Mouse (Mus musculus): ENCODE measurements around the gene Ern1. TPM values are rescaled to one million over a fixed set of nuclear protein-coding genes. Genes with fewer than 3 reads are reported as not detected.
A peak's percentile ranks its signal among the peaks of the same experiment; 100 is the strongest.
"Not testable (repeated sequence)": the region's sequence is repeated elsewhere in the genome, so short reads cannot be mapped to it uniquely, and the experiment has no call there.

Ern1 gene
- polyA plus RNA-seq, 1 experiment from 2014 or later: 3.3 TPM

GRCm38 (mm10) chr11:106397656-106398055 is 90.0 kb downstream of the Ern1 start:
- ATAC-seq: no peak
- H3K9me3 ChIP-seq (ENCODE audit: control insufficient read depth, low read length): no peaks in the 10 kb centered on the region
- no peak overlapping the region for H3K4me3 ChIP-seq (ENCODE audit: low read length)
- no peaks in the 10 kb centered on the region for H3K4me1 ChIP-seq (ENCODE audit: control insufficient read depth, insufficient read depth, low read depth, low read length)
- H3K27me3 ChIP-seq (replicated peaks; ENCODE audit: control insufficient read depth, insufficient read depth, low read length): no peaks in the 10 kb centered on the region
- no peak overlapping the region for H3K9ac ChIP-seq (ENCODE audit: low read depth, low read length)
- no peak overlapping the region for H3K27ac ChIP-seq (ENCODE audit: low read depth, low read length)
- H3K36me3 ChIP-seq (ENCODE audit: control insufficient read depth, insufficient read depth, low read length): peaks cover 7% of the 10 kb centered on the region; the same call in 1 of the 2 replicates
- 80% methylated on average over 3 of the region's 3 CpGs for WGBS
- H3K4me2 ChIP-seq (ENCODE audit: low read length): no peak overlapping the region

- H3K9me3 ChIP-seq (ENCODE audit: control insufficient read depth, low read length); H3K27ac ChIP-seq (ENCODE audit: low read depth, low read length); H3K27me3 ChIP-seq (replicated peaks; ENCODE audit: control insufficient read depth, insufficient read depth, low read length); H3K4me2 ChIP-seq (ENCODE audit: low read length); H3K4me3 ChIP-seq (ENCODE audit: low read length); H3K4me1 ChIP-seq (ENCODE audit: control insufficient read depth, insufficient read depth, low read depth, low read length); H3K9ac ChIP-seq (ENCODE audit: low read depth, low read length); ATAC-seq; H3K36me3 ChIP-seq (ENCODE audit: control insufficient read depth, insufficient read depth, low read length): not testable (repeated sequence)
- WGBS: 75% methylated on average over 2 of the region's 2 CpGs
Observed at GRCm38 (mm10) chr11:106394055-106394454, 93.6 kb downstream of the Ern1 start.

GRCm38 (mm10) chr11:106393331-106393616 is 94.4 kb downstream of the Ern1 start:
- no peaks in the 10 kb centered on the region for H3K9me3 ChIP-seq (ENCODE audit: control insufficient read depth, low read length)
- WGBS: 72% methylated on average over 4 of the region's 4 CpGs

GRCm38 (mm10) chr11:106392597-106393330 is 94.9 kb downstream of the Ern1 start:
- Histone ChIP-seq H3K9me3 (ENCODE audit: control insufficient read depth, low read length) (no peaks in the 10 kb centered on the region), H3K9ac (ENCODE audit: low read depth, low read length) (no peak overlapping the region), H3K4me2 (ENCODE audit: low read length) (no peak overlapping the region), H3K4me3 (ENCODE audit: low read length) (no peak overlapping the region), H3K27ac (ENCODE audit: low read depth, low read length) (no peak overlapping the region), H3K36me3 (ENCODE audit: control insufficient read depth, insufficient read depth, low read length) (no peaks in the 10 kb centered on the region), H3K4me1 (ENCODE audit: control insufficient read depth, insufficient read depth, low read depth, low read length) (no peaks in the 10 kb centered on the region), H3K27me3 (replicated peaks; ENCODE audit: control insufficient read depth, insufficient read depth, low read length) (no peaks in the 10 kb centered on the region)
- WGBS: 73% methylated on average over 7 of the region's 7 CpGs
- ATAC-seq: no peak

More at GRCm38 (mm10) chr11:106393331-106393616, 94.4 kb downstream of the Ern1 start:
- no peak overlapping the region for H3K27ac ChIP-seq (ENCODE audit: low read depth, low read length)
- H3K4me3 ChIP-seq (ENCODE audit: low read length): no peak overlapping the region
- 0 out of 2 replicates have a peak, but pooled peaks cover 2% of the 10 kb centered on the region for H3K36me3 ChIP-seq (ENCODE audit: control insufficient read depth, insufficient read depth, low read length)
- H3K27me3 ChIP-seq (replicated peaks; ENCODE audit: control insufficient read depth, insufficient read depth, low read length): no peaks in the 10 kb centered on the region
- no peaks in the 10 kb centered on the region for H3K4me1 ChIP-seq (ENCODE audit: control insufficient read depth, insufficient read depth, low read depth, low read length)
- no peak overlapping the region for H3K4me2 ChIP-seq (ENCODE audit: low read length)
- H3K9ac ChIP-seq (ENCODE audit: low read depth, low read length): no peak overlapping the region
- no peak for ATAC-seq

GRCm38 (mm10) chr11:106391546-106392188 is 96.0 kb downstream of the Ern1 start:
- Histone ChIP-seq H3K36me3 (ENCODE audit: control insufficient read depth, insufficient read depth, low read length) (no peaks in the 10 kb centered on the region), H3K4me3 (ENCODE audit: low read length) (no peak overlapping the region), H3K9ac (ENCODE audit: low read depth, low read length) (no peak overlapping the region), H3K27me3 (replicated peaks; ENCODE audit: control insufficient read depth, insufficient read depth, low read length) (no peaks in the 10 kb centered on the region), H3K27ac (ENCODE audit: low read depth, low read length) (no peak overlapping the region), H3K4me2 (ENCODE audit: low read length) (no peak overlapping the region), H3K4me1 (ENCODE audit: control insufficient read depth, insufficient read depth, low read depth, low read length) (no peaks in the 10 kb centered on the region), H3K9me3 (ENCODE audit: control insufficient read depth, low read length) (no peaks in the 10 kb centered on the region)
- peak; percentile 71 for ATAC-seq
- 30% methylated on average over 6 of the region's 6 CpGs for WGBS

GRCm38 (mm10) chr11:106390757-106391156 is 96.9 kb downstream of the Ern1 start:
- Histone ChIP-seq H3K4me2 (ENCODE audit: low read length) (no peak overlapping the region), H3K4me3 (ENCODE audit: low read length) (no peak overlapping the region), H3K27me3 (replicated peaks; ENCODE audit: control insufficient read depth, insufficient read depth, low read length) (no peaks in the 10 kb centered on the region), H3K9me3 (ENCODE audit: control insufficient read depth, low read length) (no peaks in the 10 kb centered on the region), H3K36me3 (ENCODE audit: control insufficient read depth, insufficient read depth, low read length) (no peaks in the 10 kb centered on the region), H3K9ac (ENCODE audit: low read depth, low read length) (no peak overlapping the region), H3K4me1 (ENCODE audit: control insufficient read depth, insufficient read depth, low read depth, low read length) (no peaks in the 10 kb centered on the region), H3K27ac (ENCODE audit: low read depth, low read length) (no peak overlapping the region)
- no peak for ATAC-seq
- WGBS: 69% methylated on average over 3 of the region's 3 CpGs

- 46% methylated on average over 3 of the region's 3 CpGs for WGBS
- no peaks in the 10 kb centered on the region for H3K36me3 ChIP-seq (ENCODE audit: control insufficient read depth, insufficient read depth, low read length)
- no peaks in the 10 kb centered on the region for H3K4me1 ChIP-seq (ENCODE audit: control insufficient read depth, insufficient read depth, low read depth, low read length)
- H3K27ac ChIP-seq (ENCODE audit: low read depth, low read length): no peak overlapping the region
- H3K27me3 ChIP-seq (replicated peaks; ENCODE audit: control insufficient read depth, insufficient read depth, low read length): no peaks in the 10 kb centered on the region
- H3K9me3 ChIP-seq (ENCODE audit: control insufficient read depth, low read length): no peaks in the 10 kb centered on the region
- H3K4me2 ChIP-seq (ENCODE audit: low read length): no peak overlapping the region
- no peak for ATAC-seq
- no peak overlapping the region for H3K9ac ChIP-seq (ENCODE audit: low read depth, low read length)
- H3K4me3 ChIP-seq (ENCODE audit: low read length): no peak overlapping the region
Observed at GRCm38 (mm10) chr11:106389611-106390010, 98.0 kb downstream of the Ern1 start.

- Histone ChIP-seq H3K4me3 (ENCODE audit: low read length) (no peak within 1 kb of the TSS), H3K4me1 (ENCODE audit: control insufficient read depth, insufficient read depth, low read depth, low read length) (no peaks in the 10 kb centered on the region), H3K36me3 (ENCODE audit: control insufficient read depth, insufficient read depth, low read length) (no peaks in the 10 kb centered on the region), H3K4me2 (ENCODE audit: low read length) (no peak within 1 kb of the TSS), H3K27ac (ENCODE audit: low read depth, low read length) (no peak within 1 kb of the TSS), H3K9me3 (ENCODE audit: control insufficient read depth, low read length) (no peaks in the 10 kb centered on the region), H3K27me3 (replicated peaks; ENCODE audit: control insufficient read depth, insufficient read depth, low read length) (no peaks in the 10 kb centered on the region), H3K9ac (ENCODE audit: low read depth, low read length) (no peak within 1 kb of the TSS)
- ATAC-seq: no peak
- WGBS: 93% methylated on average over 6 of the region's 6 CpGs
Observed at GRCm38 (mm10) chr11:106387791-106388216, 99.8 kb downstream of the Ern1 start, which contains the start of gene Icam2. TSS of gene Icam2 (minus strand) at chr11:106388075.

GRCm38 (mm10) chr11:106387020-106387419 is 100.6 kb downstream of the Ern1 start:
- Histone ChIP-seq H3K4me3 (ENCODE audit: low read length) (no peak overlapping the region), H3K27me3 (replicated peaks; ENCODE audit: control insufficient read depth, insufficient read depth, low read length) (no peaks in the 10 kb centered on the region), H3K9ac (ENCODE audit: low read depth, low read length) (no peak overlapping the region), H3K4me1 (ENCODE audit: control insufficient read depth, insufficient read depth, low read depth, low read length) (no peaks in the 10 kb centered on the region), H3K36me3 (ENCODE audit: control insufficient read depth, insufficient read depth, low read length) (no peaks in the 10 kb centered on the region), H3K27ac (ENCODE audit: low read depth, low read length) (no peak overlapping the region), H3K9me3 (ENCODE audit: control insufficient read depth, low read length) (no peaks in the 10 kb centered on the region), H3K4me2 (ENCODE audit: low read length) (no peak overlapping the region)
- ATAC-seq: no peak
- 80% methylated on average over 6 of the region's 6 CpGs for WGBS

Measured in hindbrain, embryonic 16.5 days (tissue).